Mouse (Mus musculus): ENCODE measurements around the gene Hs2st1. TPM values are rescaled to one million over a fixed set of nuclear protein-coding genes. Genes with fewer than 3 reads are reported as not detected.
A peak's percentile ranks its signal among the peaks of the same experiment; 100 is the strongest.

Gene Hs2st1
- polyA plus RNA-seq, 1 experiment from 2014 or later: 16.3 TPM

DNA sequence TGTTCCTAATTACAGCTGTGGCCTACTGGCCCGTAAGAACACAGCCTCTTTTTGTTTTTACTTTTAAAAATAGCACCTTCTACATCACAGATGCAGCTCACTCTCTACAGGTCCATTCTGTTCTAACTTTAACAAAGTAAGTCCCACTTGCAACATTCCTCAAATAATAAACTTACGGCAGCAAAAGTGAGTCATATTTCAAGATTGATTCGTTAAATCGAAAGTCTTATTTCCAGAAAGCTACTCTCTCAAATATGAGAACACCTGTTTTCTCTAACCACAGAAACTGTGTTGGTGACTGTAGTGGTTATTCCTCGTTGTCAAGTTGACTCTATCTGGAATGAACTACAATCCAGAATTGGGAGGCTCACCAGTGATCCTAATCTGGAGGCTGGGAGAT lies 94.1 kb downstream of the Hs2st1 start:
- H3K36me3 ChIP-seq (ENCODE audit: control insufficient read depth, insufficient read depth): no peaks in the 10 kb centered on the region
- 95% methylated on average over 5 of the region's 5 CpGs for WGBS
- no peak overlapping the region for H3K27ac ChIP-seq (ENCODE audit: low read length)
- no peaks in the 10 kb centered on the region for H3K27me3 ChIP-seq (replicated peaks; ENCODE audit: control insufficient read depth, insufficient read depth, low read length)
- H3K4me3 ChIP-seq (replicated peaks; ENCODE audit: low read length): no peak overlapping the region
- H3K4me1 ChIP-seq (replicated peaks; ENCODE audit: control insufficient read depth, insufficient read depth, low read length): peaks cover 21% of the 10 kb centered on the region
- H3K9ac ChIP-seq (replicated peaks; ENCODE audit: low read depth, low read length): no peak overlapping the region
- H3K4me2 ChIP-seq (ENCODE audit: low read length): no peak overlapping the region
- ATAC-seq: no peak
- H3K9me3 ChIP-seq (ENCODE audit: control insufficient read depth, low read length): no peaks in the 10 kb centered on the region

DNA sequence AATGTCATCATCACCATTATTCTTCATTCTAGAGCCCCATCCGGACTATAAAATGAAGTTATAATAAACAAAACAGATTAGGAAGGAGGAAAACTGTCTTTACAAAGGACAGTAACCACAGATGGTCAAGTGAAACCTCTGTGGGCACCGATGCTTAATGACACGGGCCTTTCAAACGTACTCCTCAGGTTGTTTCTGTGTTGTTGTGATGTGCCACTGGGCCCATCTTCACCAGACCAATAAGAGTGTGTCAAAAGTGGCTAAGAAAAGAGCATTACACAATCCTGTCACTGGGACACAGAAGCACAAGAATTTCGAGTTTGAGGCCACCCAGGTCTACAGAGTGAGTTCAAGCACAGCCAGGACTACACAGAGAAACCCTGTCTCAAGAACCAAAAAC lies 95.3 kb downstream of the Hs2st1 start:
- Histone ChIP-seq H3K36me3 (ENCODE audit: control insufficient read depth, insufficient read depth) (no peaks in the 10 kb centered on the region), H3K9me3 (ENCODE audit: control insufficient read depth, low read length) (no peaks in the 10 kb centered on the region), H3K9ac (replicated peaks; ENCODE audit: low read depth, low read length) (no peak overlapping the region), H3K27me3 (replicated peaks; ENCODE audit: control insufficient read depth, insufficient read depth, low read length) (no peaks in the 10 kb centered on the region), H3K4me1 (replicated peaks; ENCODE audit: control insufficient read depth, insufficient read depth, low read length) (peaks cover 25% of the 10 kb centered on the region), H3K27ac (ENCODE audit: low read length) (no peak overlapping the region), H3K4me2 (ENCODE audit: low read length) (no peak overlapping the region), H3K4me3 (replicated peaks; ENCODE audit: low read length) (no peak overlapping the region)
- no peak for ATAC-seq
- WGBS: 91% methylated on average over 5 of the region's 5 CpGs

DNA sequence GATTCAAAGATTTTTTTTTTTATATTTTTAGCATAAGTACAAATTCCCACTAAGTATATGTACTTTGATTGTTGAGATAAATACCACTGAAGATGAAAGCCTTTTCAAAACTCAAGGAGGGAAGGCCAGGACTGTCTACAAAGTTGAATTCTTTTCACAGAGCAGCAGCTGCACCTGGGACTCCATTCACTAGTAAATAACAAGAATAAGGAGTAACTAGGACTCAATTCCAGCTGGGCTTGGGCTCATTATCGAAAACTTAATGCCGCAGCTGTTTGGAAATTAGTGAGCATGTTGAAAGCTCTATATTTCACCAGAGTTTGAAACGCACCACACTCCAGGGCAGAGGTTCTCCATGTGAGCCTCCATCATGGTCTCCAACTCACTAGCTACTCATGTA lies 98.0 kb downstream of the Hs2st1 start:
- H3K4me2 ChIP-seq (ENCODE audit: low read length): no peak overlapping the region
- H3K4me3 ChIP-seq (replicated peaks; ENCODE audit: low read length): no peak overlapping the region
- H3K9ac ChIP-seq (replicated peaks; ENCODE audit: low read depth, low read length): no peak overlapping the region
- peak; percentile 44; the same call in 1 of the 2 replicates for ATAC-seq
- H3K9me3 ChIP-seq (ENCODE audit: control insufficient read depth, low read length): no peaks in the 10 kb centered on the region
- H3K27me3 ChIP-seq (replicated peaks; ENCODE audit: control insufficient read depth, insufficient read depth, low read length): no peaks in the 10 kb centered on the region
- no peaks in the 10 kb centered on the region for H3K36me3 ChIP-seq (ENCODE audit: control insufficient read depth, insufficient read depth)
- H3K4me1 ChIP-seq (replicated peaks; ENCODE audit: control insufficient read depth, insufficient read depth, low read length): peaks cover 13% of the 10 kb centered on the region
- 17% methylated on average over 3 of the region's 3 CpGs for WGBS
- 0 out of 2 replicates have a peak overlapping the region, but pooled peaks have one; percentile 42 for H3K27ac ChIP-seq (ENCODE audit: low read length)

DNA sequence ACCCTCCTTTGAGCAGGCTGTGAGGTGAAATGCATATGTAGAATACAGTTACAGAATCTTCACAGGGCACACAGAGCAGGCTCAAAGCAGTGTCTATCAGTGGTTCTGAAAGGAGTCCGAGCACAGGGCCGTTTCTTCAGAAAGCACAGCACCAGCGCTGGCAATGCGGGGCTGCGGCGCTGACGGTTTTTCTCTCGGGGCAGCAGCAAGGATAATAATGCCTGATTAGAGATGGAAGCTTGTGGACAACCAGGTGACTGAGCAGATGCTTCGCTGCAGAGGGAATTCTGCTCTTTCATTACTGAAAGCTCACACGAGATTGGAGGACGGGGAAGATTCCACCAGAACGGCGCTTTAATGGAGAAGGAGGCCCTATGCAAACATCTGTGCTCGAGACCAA lies 99.1 kb downstream of the Hs2st1 start:
- Histone ChIP-seq H3K27me3 (replicated peaks; ENCODE audit: control insufficient read depth, insufficient read depth, low read length) (no peaks in the 10 kb centered on the region), H3K27ac (ENCODE audit: low read length) (peak overlapping the region; percentile 65), H3K9ac (replicated peaks; ENCODE audit: low read depth, low read length) (no peak overlapping the region), H3K36me3 (ENCODE audit: control insufficient read depth, insufficient read depth) (no peaks in the 10 kb centered on the region), H3K9me3 (ENCODE audit: control insufficient read depth, low read length) (no peaks in the 10 kb centered on the region), H3K4me1 (replicated peaks; ENCODE audit: control insufficient read depth, insufficient read depth, low read length) (peaks cover 13% of the 10 kb centered on the region), H3K4me2 (ENCODE audit: low read length) (no peak overlapping the region), H3K4me3 (replicated peaks; ENCODE audit: low read length) (no peak overlapping the region)
- WGBS: 38% methylated on average over 14 of the region's 14 CpGs
- 0 out of 2 replicates have a peak, but pooled peaks have one; percentile 26 for ATAC-seq

DNA sequence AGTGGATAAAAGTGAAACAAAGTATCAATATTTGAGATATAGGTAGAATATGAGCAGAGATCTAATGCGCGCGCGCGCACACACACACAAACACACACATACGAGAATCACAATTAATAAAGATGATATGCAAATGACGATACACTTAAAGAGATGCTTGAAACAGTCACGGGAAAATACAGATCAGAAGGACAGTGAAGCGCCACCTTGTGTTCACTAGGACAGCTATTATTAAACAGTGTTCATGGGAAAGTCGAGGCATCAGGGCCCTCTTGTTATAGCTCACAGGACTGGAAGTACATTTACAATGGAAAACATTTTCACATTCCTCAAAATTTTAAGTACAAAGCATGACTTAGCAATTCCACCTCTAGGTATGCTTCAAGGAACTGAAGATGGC lies 102.5 kb downstream of the Hs2st1 start:
- Histone ChIP-seq H3K4me3 (replicated peaks; ENCODE audit: low read length) (no peak overlapping the region), H3K4me2 (ENCODE audit: low read length) (no peak overlapping the region), H3K36me3 (ENCODE audit: control insufficient read depth, insufficient read depth) (no peaks in the 10 kb centered on the region), H3K9ac (replicated peaks; ENCODE audit: low read depth, low read length) (no peak overlapping the region), H3K4me1 (replicated peaks; ENCODE audit: control insufficient read depth, insufficient read depth, low read length) (peaks cover 13% of the 10 kb centered on the region), H3K9me3 (ENCODE audit: control insufficient read depth, low read length) (no peaks in the 10 kb centered on the region), H3K27ac (ENCODE audit: low read length) (no peak overlapping the region), H3K27me3 (replicated peaks; ENCODE audit: control insufficient read depth, insufficient read depth, low read length) (no peaks in the 10 kb centered on the region)
- no peak for ATAC-seq
- WGBS: 67% methylated on average over 10 of the region's 10 CpGs

DNA sequence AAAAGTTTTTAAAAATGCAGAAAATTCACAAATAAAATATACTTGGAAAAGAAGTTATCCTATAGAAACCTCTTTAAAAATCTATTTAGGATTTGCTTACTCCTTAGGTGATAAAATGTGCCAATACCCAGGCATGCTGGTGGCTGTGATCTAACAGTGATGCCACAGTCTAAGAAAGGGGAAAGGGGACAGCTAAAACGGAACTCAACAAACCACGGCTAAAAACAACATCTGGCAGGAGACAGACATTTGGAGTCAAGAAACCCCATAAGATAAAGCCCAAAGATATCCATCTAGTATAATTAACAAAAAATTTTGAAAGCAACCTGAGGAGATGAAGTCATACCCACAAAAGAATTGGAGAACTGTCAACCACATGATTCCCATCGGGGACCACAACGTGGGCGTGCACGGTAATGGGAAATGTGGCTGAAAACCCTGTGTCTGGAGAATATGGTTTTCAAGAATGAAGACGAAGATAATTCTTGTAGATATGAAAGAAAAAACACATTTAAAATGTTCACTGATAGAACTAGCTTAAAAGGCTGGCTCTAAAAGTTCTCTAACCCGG lies 103.8 kb downstream of the Hs2st1 start:
- Histone ChIP-seq H3K9ac (replicated peaks; ENCODE audit: low read depth, low read length) (no peak overlapping the region), H3K4me2 (ENCODE audit: low read length) (no peak overlapping the region), H3K36me3 (ENCODE audit: control insufficient read depth, insufficient read depth) (no peaks in the 10 kb centered on the region), H3K9me3 (ENCODE audit: control insufficient read depth, low read length) (no peaks in the 10 kb centered on the region), H3K27me3 (replicated peaks; ENCODE audit: control insufficient read depth, insufficient read depth, low read length) (no peaks in the 10 kb centered on the region), H3K27ac (ENCODE audit: low read length) (no peak overlapping the region), H3K4me1 (replicated peaks; ENCODE audit: control insufficient read depth, insufficient read depth, low read length) (peaks cover 9% of the 10 kb centered on the region), H3K4me3 (replicated peaks; ENCODE audit: low read length) (no peak overlapping the region)
- ATAC-seq: no peak
- 93% methylated on average over 8 of the region's 8 CpGs for WGBS

DNA sequence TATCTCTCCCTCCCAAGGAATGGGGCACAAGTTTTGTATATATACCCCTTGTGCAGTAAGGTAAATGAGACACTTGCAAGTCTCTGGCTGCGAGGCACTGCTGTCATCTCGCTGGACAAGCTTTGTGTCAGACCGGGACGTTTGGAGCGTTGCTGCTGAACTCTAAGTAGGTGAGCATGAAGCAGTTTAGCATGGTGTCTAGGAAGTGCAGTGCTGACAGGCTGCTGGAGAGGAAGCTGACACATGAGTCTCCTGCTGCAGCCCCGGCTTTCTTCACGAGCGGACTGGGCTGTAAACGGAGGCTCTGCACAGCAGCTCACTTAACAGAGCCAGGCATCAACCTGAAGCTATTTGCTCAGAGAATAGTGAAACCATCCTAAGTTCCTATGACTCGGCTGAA lies 107.3 kb downstream of the Hs2st1 start:
- Histone ChIP-seq H3K4me3 (replicated peaks; ENCODE audit: low read length) (no peak overlapping the region), H3K4me2 (ENCODE audit: low read length) (no peak overlapping the region), H3K9ac (replicated peaks; ENCODE audit: low read depth, low read length) (no peak overlapping the region), H3K9me3 (ENCODE audit: control insufficient read depth, low read length) (no peaks in the 10 kb centered on the region), H3K4me1 (replicated peaks; ENCODE audit: control insufficient read depth, insufficient read depth, low read length) (peaks cover 6% of the 10 kb centered on the region; the same call in 1 of the 2 replicates), H3K36me3 (ENCODE audit: control insufficient read depth, insufficient read depth) (no peaks in the 10 kb centered on the region), H3K27me3 (replicated peaks; ENCODE audit: control insufficient read depth, insufficient read depth, low read length) (no peaks in the 10 kb centered on the region), H3K27ac (ENCODE audit: low read length) (no peak overlapping the region)
- no peak for ATAC-seq
- WGBS: 90% methylated on average over 10 of the region's 10 CpGs

DNA sequence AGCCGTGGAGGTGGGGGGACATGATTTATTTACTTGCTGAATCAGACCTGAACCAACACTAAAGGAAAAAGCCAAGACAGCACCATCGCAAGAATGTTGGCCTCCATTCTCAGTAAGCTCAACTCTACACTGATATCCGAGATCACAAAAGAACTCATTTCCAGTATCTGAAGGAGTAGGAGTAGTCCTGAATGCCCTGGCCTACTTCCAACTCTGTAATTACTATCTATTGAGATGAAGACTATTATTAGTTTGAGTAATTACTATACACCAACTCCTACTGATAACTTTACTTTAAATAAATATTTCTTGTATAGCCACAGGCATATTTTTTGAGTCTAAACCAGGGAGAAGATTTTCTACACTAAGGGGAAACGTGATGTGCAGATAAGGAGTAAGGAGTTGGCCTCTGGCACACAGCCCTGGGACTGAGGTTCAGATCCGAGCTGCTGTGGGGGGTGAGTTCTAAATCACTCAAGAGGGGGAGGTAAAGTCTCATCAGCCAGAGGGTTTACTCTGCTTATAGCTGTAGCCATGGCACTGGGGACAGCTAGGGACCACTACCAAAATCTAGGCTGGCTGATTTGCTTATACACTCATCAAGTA lies 109.7 kb downstream of the Hs2st1 start:
- Histone ChIP-seq H3K27ac (ENCODE audit: low read length) (no peak overlapping the region), H3K4me2 (ENCODE audit: low read length) (no peak overlapping the region), H3K4me1 (replicated peaks; ENCODE audit: control insufficient read depth, insufficient read depth, low read length) (peaks cover 11% of the 10 kb centered on the region), H3K9ac (replicated peaks; ENCODE audit: low read depth, low read length) (no peak overlapping the region), H3K27me3 (replicated peaks; ENCODE audit: control insufficient read depth, insufficient read depth, low read length) (no peaks in the 10 kb centered on the region), H3K9me3 (ENCODE audit: control insufficient read depth, low read length) (no peaks in the 10 kb centered on the region), H3K4me3 (replicated peaks; ENCODE audit: low read length) (no peak overlapping the region), H3K36me3 (ENCODE audit: control insufficient read depth, insufficient read depth) (no peaks in the 10 kb centered on the region)
- 0 out of 2 replicates have a peak, but pooled peaks have one; percentile 38 for ATAC-seq
- WGBS: 45% methylated on average over 5 of the region's 5 CpGs

DNA sequence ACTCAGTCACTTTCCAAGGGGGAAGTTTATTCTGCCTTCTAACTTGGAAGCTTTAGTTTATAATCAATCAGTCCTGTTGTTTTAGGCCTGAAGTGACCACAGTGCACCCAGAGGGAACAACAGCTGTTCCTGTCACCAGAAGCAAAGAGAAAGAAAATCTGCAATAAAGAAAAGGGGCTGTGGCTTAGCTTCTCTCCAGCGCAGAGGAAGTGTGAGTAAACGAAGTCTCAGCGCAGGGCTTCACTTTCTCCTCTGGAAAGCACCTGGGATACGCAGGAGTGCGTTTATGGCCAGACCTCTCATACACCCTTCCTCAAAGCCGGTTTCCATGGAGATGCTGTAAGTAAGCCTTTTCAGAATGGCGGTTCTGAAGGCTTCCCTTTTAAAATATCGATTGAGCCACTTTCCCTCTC lies 110.7 kb downstream of the Hs2st1 start:
- H3K9ac ChIP-seq (replicated peaks; ENCODE audit: low read depth, low read length): no peak overlapping the region
- H3K4me2 ChIP-seq (ENCODE audit: low read length): no peak overlapping the region
- no peaks in the 10 kb centered on the region for H3K9me3 ChIP-seq (ENCODE audit: control insufficient read depth, low read length)
- no peak overlapping the region for H3K27ac ChIP-seq (ENCODE audit: low read length)
- no peak for ATAC-seq
- H3K27me3 ChIP-seq (replicated peaks; ENCODE audit: control insufficient read depth, insufficient read depth, low read length): no peaks in the 10 kb centered on the region
- WGBS: 54% methylated on average over 8 of the region's 8 CpGs
- peaks cover 14% of the 10 kb centered on the region for H3K4me1 ChIP-seq (replicated peaks; ENCODE audit: control insufficient read depth, insufficient read depth, low read length)
- no peak overlapping the region for H3K4me3 ChIP-seq (replicated peaks; ENCODE audit: low read length)
- H3K36me3 ChIP-seq (ENCODE audit: control insufficient read depth, insufficient read depth): no peaks in the 10 kb centered on the region

All from forebrain, embryonic 16.5 days (tissue).